Mouse (Mus musculus) mature B cell (primary cell): Measurements from ENCODE around the gene Entpd2.

Experiments used
- in situ Hi-C: fragments of 300-500 bp; cut with MboI; formaldehyde crosslinking; loops from 2 replicates; pipeline ENCODE4 v1.14.3; 2019

Gene Entpd2

GRCm38 (mm10) chr2:25429435-25430180, 33.9 kb downstream of the Entpd2 start:
- in situ Hi-C loops: no loop called here

GRCm38 (mm10) chr2:25430395-25431233, 34.9 kb downstream of the Entpd2 start:
- in situ Hi-C loops: no loop called here

DNA sequence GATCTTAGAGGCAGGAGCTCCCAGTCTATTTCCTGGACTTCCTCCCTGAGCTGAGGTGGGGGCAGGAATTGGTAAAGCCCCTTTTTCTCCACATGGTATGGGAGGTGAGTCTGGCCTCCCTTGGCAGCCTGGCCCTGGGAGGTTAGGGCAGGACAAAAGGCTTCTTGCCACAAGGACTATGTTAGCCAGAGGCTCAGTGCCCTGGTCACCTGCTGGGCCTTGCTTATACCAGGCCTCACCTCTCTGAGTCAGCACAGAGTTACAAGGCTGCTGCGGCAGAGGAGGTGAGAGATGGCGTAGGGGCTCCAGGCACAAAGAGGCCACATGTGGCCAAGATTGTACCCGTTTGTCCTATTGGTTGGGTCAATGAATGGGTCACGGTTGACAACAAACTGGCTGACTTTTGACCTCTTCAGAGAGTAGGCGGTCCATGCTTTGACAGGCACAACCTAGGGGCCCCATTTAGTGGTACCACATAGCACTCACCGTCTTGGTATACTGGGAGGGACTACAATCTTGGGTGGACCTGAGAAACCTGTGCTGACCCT, 35.7 kb downstream of the Entpd2 start:
- in situ Hi-C loops: no loop called here

- in situ Hi-C loops: no loop called here
Measured at GRCm38 (mm10) chr2:25432326-25433098, 36.8 kb downstream of the Entpd2 start.

DNA sequence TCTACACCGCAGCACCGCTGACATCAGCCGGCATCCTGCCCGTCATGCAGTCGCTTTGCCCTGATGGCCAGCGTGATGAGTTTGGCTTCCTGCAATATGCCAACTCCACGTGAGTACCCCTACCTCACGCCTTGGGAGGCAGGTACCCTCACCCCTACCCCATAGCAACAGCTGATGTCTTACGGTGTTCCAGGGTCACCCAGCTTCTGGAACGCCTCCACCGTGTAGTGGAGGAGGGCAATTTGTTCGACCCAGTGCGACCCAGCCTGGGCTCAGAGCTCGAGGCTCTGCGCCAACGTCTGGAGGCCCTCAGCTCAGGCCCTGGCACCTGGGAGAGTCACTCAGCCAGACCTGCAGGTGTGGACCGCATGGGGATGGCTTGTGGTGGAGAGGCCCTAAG, 37.4 kb downstream of the Entpd2 start:
- in situ Hi-C loops: no loop called here

- in situ Hi-C loops: no loop called here
Measured at GRCm38 (mm10) chr2:25434292-25434691, 38.6 kb downstream of the Entpd2 start.

- in situ Hi-C loops: no loop called here
Measured at GRCm38 (mm10) chr2:25436286-25436820, 40.7 kb downstream of the Entpd2 start.

DNA sequence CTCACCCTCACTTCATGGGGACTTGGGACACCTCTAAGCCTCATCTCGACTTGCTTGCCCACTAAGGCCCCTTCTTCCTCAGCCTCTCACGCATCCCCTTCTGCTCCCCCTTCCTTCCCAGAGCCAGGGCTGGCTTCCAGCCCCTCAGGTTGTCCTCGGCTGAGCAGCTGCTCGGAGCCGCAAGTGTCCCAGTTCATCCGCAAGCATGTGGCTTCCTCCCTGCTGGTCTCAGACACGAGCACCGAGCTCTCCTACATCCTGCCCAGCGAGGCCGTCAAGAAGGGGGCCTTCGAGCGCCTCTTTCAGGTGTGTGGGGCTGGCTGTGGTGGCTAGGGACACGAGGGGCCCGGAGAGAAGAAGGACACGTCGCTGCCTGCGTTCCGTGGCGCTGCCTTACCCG, 45.4 kb downstream of the Entpd2 start:
- in situ Hi-C loops: no loop called here

DNA sequence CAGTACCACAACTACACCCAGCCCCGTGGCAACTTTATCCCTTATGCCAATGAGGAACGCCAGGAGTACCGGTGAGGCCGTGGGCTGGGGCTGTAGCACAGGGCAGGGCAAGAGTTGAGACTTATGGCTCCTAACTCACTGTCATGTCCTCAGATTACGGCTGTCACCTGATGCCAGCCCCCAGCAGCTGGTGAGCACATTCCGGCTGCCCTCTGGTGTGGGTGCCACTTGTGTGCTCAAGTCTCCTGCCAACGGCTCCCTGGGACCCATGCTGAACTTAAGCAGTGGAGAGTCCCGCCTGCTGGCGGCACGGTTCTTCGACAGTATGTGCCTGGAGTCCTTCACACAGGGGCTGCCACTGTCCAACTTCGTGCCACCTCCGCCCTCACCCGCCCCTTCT, 47.0 kb downstream of the Entpd2 start:
- in situ Hi-C loops: no loop called here
